Mouse (Mus musculus) kidney, embryonic 16.5 days (tissue): ENCODE measurements around the gene Gm10972. TPM values are rescaled to one million over a fixed set of nuclear protein-coding genes. Genes with fewer than 3 reads are reported as not detected.
"Not testable (repeated sequence)": the region's sequence is repeated elsewhere in the genome, so short reads cannot be mapped to it uniquely, and the experiment has no call there.

Experiments used
- ATAC-seq: fragments of 200-750 bp; cut with Nextera tagmentation; 2 replicates; pipeline ENCODE4 v1.8.0; 2017; ENCODE audit warnings: moderate TSS enrichment; ENCODE audit not compliant: low FRiP score, low TSS enrichment
- H3K27ac ChIP-seq: fragments of 300-500 bp; sonication (generic); 2 replicates; pipeline ENCODE4 v1.5.1; 2014; ENCODE audit warnings: low read length
- H3K27me3 ChIP-seq: fragments of 300-500 bp; sonication (generic); 2 replicates; pipeline ENCODE4 v1.6.1; 2014; ENCODE audit warnings: low read length, control low read depth, mixed read lengths; ENCODE audit not compliant: insufficient read depth
- H3K36me3 ChIP-seq: fragments of 300-500 bp; sonication (generic); 2 replicates; pipeline ENCODE4 v1.6.1; 2014; ENCODE audit warnings: low read length, control low read depth, mixed read lengths; ENCODE audit not compliant: insufficient read depth
- H3K4me1 ChIP-seq: fragments of 300-500 bp; sonication (generic); 2 replicates; pipeline ENCODE4 v1.6.1; 2014; ENCODE audit warnings: low read length, control low read depth, mixed read lengths; ENCODE audit not compliant: insufficient read depth
- H3K4me2 ChIP-seq: fragments of 300-500 bp; sonication (generic); replicated peaks from 2 replicates; pipeline ENCODE4 v1.6.1; 2014; ENCODE audit warnings: low read depth, low read length
- H3K4me3 ChIP-seq: fragments of 300-500 bp; sonication (generic); 2 replicates; pipeline ENCODE4 v1.5.1; 2014; ENCODE audit warnings: mild to moderate bottlenecking, low read length
- H3K9ac ChIP-seq: fragments of 300-500 bp; sonication (generic); replicated peaks from 2 replicates; pipeline ENCODE4 v1.6.1; 2014; ENCODE audit warnings: low read length
- H3K9me3 ChIP-seq: fragments of 300-500 bp; sonication (generic); 2 replicates; pipeline ENCODE4 v1.6.1; 2016; ENCODE audit warnings: low read length, control low read depth
- WGBS: fragments of 180-500 bp; shearing (Covaris S2); extraction: QIAGEN DNeasy Blood & Tissue Kit; methylation state at CpG from one replicate; pipeline ENCODE4 v1.1.7; 2014; 5-methylcytosine and 5-hydroxymethylcytosine counted together
- polyA plus RNA-seq: library from polyadenylated mRNA; unstranded; fragments of >200 nt; fragmentation: Nextera tagmentation; extraction: Ambion mirVana; gene quantifications from 2 replicates; pipeline ENCODE4 v1.2.1, GENCODE M21; 2015

Gm10972 gene
- polyA plus RNA-seq, 1 experiment from 2014 or later, result not detected

DNA sequence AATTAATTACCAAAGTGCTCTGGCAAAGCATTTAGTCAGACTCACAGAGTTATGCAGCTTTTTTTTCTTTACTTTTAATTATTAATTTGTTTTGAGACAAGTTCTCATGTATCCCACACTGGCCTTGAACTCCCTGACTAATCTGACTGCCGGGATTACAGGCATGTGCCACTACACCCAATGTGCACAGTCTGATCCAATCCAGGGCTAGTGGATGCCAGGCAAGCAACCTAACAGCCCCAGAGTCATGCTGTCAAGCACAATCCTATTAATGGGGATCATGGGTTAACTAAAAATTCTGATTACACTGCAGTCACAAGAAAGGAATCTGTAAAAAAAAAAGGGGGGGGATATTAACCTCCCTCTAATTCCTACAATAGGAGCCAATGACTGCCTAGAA, 11.1 kb downstream of the Gm10972 start:
- H3K4me1 ChIP-seq, result peaks cover 11% of the 10 kb centered on the region
- not testable (repeated sequence) for H3K9ac ChIP-seq, H3K4me3 ChIP-seq, H3K27me3 ChIP-seq, ATAC-seq, H3K27ac ChIP-seq, H3K9me3 ChIP-seq, H3K36me3 ChIP-seq, H3K4me2 ChIP-seq
- WGBS, result 63% methylated on average over 1 of the region's 1 CpGs

DNA sequence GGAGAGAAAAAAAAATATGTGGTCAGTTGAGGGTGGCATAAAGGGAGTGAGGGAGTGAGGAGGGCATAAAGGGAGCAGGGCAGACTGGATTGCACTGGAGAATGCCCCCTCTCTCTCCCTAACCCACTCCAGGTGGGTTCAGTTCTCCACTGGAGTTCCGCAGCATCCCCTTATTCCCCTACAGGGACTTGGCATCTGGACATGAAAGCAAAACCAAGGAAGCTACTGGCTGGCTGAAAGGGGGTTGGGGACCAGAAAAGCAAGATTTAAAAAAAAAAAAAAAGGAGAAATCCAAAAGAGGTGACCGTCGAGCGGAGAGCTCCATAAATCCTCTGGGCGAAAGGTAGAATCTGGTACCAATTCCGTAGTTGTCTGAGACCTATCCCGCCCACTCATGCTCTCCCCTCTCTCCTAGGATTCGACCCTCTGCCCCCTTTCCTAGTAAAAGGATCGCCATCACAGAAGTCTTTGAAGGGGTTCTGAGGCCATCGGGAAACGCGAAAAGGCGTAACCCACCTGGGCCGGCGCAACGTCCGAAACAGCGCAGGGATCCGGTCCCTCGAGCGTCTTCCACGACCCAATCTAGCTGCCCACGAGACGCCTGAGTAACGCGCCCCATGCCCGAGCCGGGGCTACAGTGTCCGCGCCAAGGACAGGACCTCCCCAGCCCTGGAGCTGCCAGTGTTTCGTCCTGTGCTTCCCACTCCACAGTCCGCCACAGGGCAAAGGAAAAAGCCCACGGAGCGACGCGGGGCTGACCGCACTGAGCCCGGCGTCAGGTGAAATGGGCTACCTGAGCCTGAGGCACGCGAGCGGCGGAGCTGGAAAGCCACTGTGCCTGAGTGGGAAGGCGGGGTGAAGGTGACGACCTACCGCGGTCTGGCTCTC, 15.2 kb downstream of the Gm10972 start:
- H3K4me1 ChIP-seq, H3K27me3 ChIP-seq, H3K36me3 ChIP-seq, H3K27ac ChIP-seq, H3K9me3 ChIP-seq: not testable (repeated sequence)
- Histone ChIP-seq H3K4me3 (peak overlapping the region; percentile 46), H3K9ac (peak overlapping the region; percentile 46), H3K4me2 (peak overlapping the region; percentile 61)
- 1% methylated on average over 22 of the region's 47 CpGs for WGBS
- ATAC-seq, result peak; percentile 52

- H3K4me1 ChIP-seq, H3K36me3 ChIP-seq, H3K9me3 ChIP-seq, H3K27me3 ChIP-seq: not testable (repeated sequence)
- peak within 1 kb of the TSS; percentile 61 for H3K4me2 ChIP-seq
- peak within 1 kb of the TSS; percentile 46 for H3K9ac ChIP-seq
- peak within 1 kb of the TSS; percentile 46 for H3K4me3 ChIP-seq
- under 1% methylated on average over 20 of the region's 33 CpGs for WGBS
- peak within 1 kb of the TSS; percentile 65; the same call in 1 of the 2 replicates for H3K27ac ChIP-seq
- peak; percentile 91 for ATAC-seq
Observed at GRCm38 (mm10) chr3:94658740-94659095, 15.8 kb downstream of the Gm10972 start, which contains the start of gene Tuft1. Tuft1 (minus strand) TSS chr3:94658872.

- not testable (repeated sequence) for H3K4me1 ChIP-seq, H3K9me3 ChIP-seq, H3K36me3 ChIP-seq, H3K9ac ChIP-seq, H3K27me3 ChIP-seq, H3K4me3 ChIP-seq
- peak; percentile 84 for ATAC-seq
- Histone ChIP-seq H3K27ac (peak overlapping the region; percentile 65; the same call in 1 of the 2 replicates), H3K4me2 (peak overlapping the region; percentile 37)
- WGBS, result 32% methylated on average over 7 of the region's 10 CpGs
Observed at GRCm38 (mm10) chr3:94659142-94659748, 16.3 kb downstream of the Gm10972 start.

GRCm38 (mm10) chr3:94660841-94661240, 17.9 kb downstream of the Gm10972 start:
- H3K9me3 ChIP-seq, H3K4me1 ChIP-seq, H3K9ac ChIP-seq, H3K27ac ChIP-seq, H3K4me2 ChIP-seq, H3K36me3 ChIP-seq, H3K27me3 ChIP-seq, H3K4me3 ChIP-seq, ATAC-seq: not testable (repeated sequence)
- 95% methylated on average over 2 of the region's 2 CpGs for WGBS

DNA sequence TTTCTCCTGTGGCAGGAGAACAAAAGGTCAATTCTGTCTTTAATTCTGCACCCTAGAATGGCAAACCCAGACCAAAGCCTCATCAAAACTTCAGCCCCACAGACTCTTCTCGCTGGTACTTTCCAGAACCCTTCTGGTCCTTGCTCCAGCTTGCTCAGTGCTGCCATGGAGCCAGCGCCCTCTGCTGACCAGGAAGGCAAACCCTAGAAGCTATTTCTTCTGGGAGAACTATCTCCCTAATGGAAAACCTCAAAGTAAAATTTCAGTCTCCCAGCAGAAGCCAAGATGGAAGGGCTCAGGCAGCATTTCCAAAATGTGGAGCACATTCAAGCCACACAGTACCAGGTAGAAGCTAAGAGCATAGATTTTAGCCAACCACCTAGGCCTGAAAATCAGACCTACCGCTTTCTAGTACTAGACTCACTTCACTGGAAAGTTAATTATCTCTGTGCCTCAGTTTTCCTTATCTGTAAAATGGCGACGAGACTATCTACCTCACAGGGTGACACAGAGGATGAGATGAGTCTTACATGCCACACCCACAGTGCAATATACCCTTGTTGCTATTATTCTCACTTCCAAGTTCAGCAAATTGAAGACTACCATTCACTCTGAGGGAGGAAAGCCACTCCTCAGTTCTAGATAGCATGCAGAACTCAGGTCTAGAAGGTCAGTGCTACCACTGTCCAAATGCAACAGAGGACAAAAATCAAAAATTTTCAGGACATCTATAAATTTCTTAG, 22.3 kb downstream of the Gm10972 start:
- not testable (repeated sequence) for H3K4me2 ChIP-seq, ATAC-seq, H3K36me3 ChIP-seq, H3K27me3 ChIP-seq, H3K4me1 ChIP-seq, H3K9ac ChIP-seq, H3K9me3 ChIP-seq, H3K27ac ChIP-seq, H3K4me3 ChIP-seq
- 95% methylated on average over 3 of the region's 5 CpGs for WGBS

- not testable (repeated sequence) for H3K36me3 ChIP-seq
- WGBS, result 23% methylated on average over 7 of the region's 7 CpGs
Observed at GRCm38 (mm10) chr3:94665896-94666295, 23.0 kb downstream of the Gm10972 start.

DNA sequence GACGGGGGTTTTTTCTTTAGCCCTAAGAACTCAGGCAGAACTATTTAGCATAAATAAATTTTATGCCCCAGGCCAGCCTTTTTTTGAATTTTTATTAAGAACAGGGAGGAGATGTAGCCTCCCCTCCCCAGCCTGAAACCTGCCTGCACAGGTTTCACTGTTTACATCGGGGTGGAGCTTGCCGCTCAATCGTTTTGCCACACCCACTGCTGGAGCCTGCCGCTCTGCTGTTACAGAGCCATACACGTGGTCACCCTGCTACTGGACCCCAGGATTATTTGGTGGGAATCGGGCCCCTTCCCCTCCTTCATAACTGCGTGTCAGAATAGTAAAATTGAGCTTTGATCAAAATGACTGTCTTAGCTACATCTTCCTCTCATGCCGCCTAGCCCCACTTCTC, 32.2 kb downstream of the Gm10972 start:
- not testable (repeated sequence) for H3K9me3 ChIP-seq, H3K36me3 ChIP-seq, ATAC-seq, H3K9ac ChIP-seq, H3K27ac ChIP-seq, H3K4me1 ChIP-seq, H3K4me2 ChIP-seq, H3K4me3 ChIP-seq, H3K27me3 ChIP-seq
- 79% methylated on average over 9 of the region's 9 CpGs for WGBS

More at GRCm38 (mm10) chr3:94665896-94666295, 23.0 kb downstream of the Gm10972 start:
- H3K4me3 ChIP-seq, H3K9ac ChIP-seq, ATAC-seq, H3K4me2 ChIP-seq, H3K9me3 ChIP-seq, H3K27ac ChIP-seq, H3K4me1 ChIP-seq, H3K27me3 ChIP-seq: not testable (repeated sequence)

- no peaks in the 10 kb centered on the region for H3K4me1 ChIP-seq
- no peaks in the 10 kb centered on the region for H3K36me3 ChIP-seq
- WGBS, result 63% methylated on average over 8 of the region's 8 CpGs
- no peak overlapping the region for H3K9ac ChIP-seq
- peak; percentile 79 for ATAC-seq
- H3K4me3 ChIP-seq, result no peak overlapping the region
- no peaks in the 10 kb centered on the region for H3K27me3 ChIP-seq
- no peaks in the 10 kb centered on the region for H3K9me3 ChIP-seq
- H3K27ac ChIP-seq, result no peak overlapping the region
- no peak overlapping the region for H3K4me2 ChIP-seq
Observed at GRCm38 (mm10) chr3:94679351-94679841, 36.5 kb downstream of the Gm10972 start.
